ENCODE assay signal across 8 mouse cellular contexts in the genomic region with DNA sequence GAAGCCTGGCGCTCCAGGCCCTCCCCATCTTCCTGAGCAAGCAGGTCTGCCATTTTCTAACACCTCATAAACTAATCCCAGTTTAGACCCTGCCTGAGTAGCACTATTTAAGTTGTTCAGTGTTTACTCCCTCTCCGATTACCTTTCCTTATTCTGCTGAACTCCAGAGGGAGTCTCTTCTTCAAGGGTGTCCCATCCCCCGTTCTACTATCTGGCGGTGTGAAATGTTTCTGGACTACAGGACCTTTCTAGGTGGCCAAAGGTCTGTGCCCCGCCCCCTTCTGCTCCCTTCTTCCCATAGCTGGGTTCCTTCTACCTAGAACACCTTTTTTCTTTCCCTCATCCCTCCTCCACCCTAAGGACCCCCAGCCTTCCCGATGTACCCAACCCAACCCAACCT. TPM values are rescaled to one million over a fixed set of nuclear protein-coding genes. Genes with fewer than 3 reads are reported as not detected.
DNase-seq lines count a peak whose midpoint lies in the region; ATAC-seq and TF ChIP-seq lines count a peak whose summit lies in the region.

No protein-coding gene starts in this region.

- 27% methylated on average over 6 of the region's 6 CpGs for WGBS in intestine, postnatal 0 days
- WGBS in midbrain, embryonic 11.5 days, result 13% methylated on average over 6 of the region's 6 CpGs

- no peaks in the 10 kb centered on the region for H3K36me3 ChIP-seq in intestine, postnatal 0 days (ENCODE audit: control insufficient read depth, insufficient read depth)
- H3K36me3 ChIP-seq in midbrain, embryonic 11.5 days (ENCODE audit: control insufficient read depth, insufficient read depth, low read length), result no peaks in the 10 kb centered on the region

- TF ChIP-seq CTCF in intestine, postnatal 0 days (IDR thresholded peaks at IDR 0.05; ENCODE audit: low read depth), result no peak

- no peak overlapping the region for H3K9ac ChIP-seq in intestine, postnatal 0 days (ENCODE audit: low read depth, low read length)
- H3K9ac ChIP-seq in midbrain, embryonic 11.5 days (ENCODE audit: low read length), result no peak overlapping the region

- H3K4me2 ChIP-seq in intestine, postnatal 0 days (replicated peaks; ENCODE audit: low read depth), result peak overlapping the region; percentile 99
- peak overlapping the region; percentile 98 for H3K4me2 ChIP-seq in midbrain, embryonic 11.5 days

- peaks cover 4% of the 10 kb centered on the region; the same call in 1 of the 2 replicates for H3K4me1 ChIP-seq in intestine, postnatal 0 days (replicated peaks; ENCODE audit: control insufficient read depth, insufficient read depth, low read length)
- peaks cover 14% of the 10 kb centered on the region for H3K4me1 ChIP-seq in midbrain, embryonic 11.5 days (ENCODE audit: control insufficient read depth, insufficient read depth, low read length)

- H3K4me3 ChIP-seq in intestine, postnatal 0 days (ENCODE audit: low read depth, low read length), result peak overlapping the region; percentile 54
- peak overlapping the region; percentile 58 for H3K4me3 ChIP-seq in midbrain, embryonic 11.5 days (ENCODE audit: low read depth, low read length)

- H3K27ac ChIP-seq in intestine, postnatal 0 days (ENCODE audit: low read depth, low read length), result no peak overlapping the region
- no peak overlapping the region for H3K27ac ChIP-seq in midbrain, embryonic 11.5 days (ENCODE audit: low read depth, low read length)

- DNase-seq in heart, adult 11 months, result peak; percentile 81
- no peak for DNase-seq in heart, adult 8-10 months (ENCODE audit: low spot score)
- peak; percentile 45 to 46 for DNase-seq in cerebellum, postnatal 36 days
- no peak for DNase-seq in midbrain, embryonic 11.5 days (ENCODE audit: low spot score, missing footprints)
- DNase-seq in retina, embryonic 14.5 days (ENCODE audit: low spot score), result no peak
- no peak for DNase-seq in right cerebral cortex, postnatal 14 days
- DNase-seq in thymus, postnatal 10 days (ENCODE audit: low spot score in 2 of 2), result no peak

- H3K27me3 ChIP-seq in intestine, postnatal 0 days (replicated peaks; ENCODE audit: control insufficient read depth, insufficient read depth, low read length), result peaks cover 9% of the 10 kb centered on the region
- H3K27me3 ChIP-seq in midbrain, embryonic 11.5 days (ENCODE audit: control insufficient read depth, insufficient read depth, low read length), result peaks cover 27% of the 10 kb centered on the region

- ATAC-seq in intestine, postnatal 0 days, result no peak
- ATAC-seq in midbrain, embryonic 11.5 days (ENCODE audit: low FRiP score), result no peak

- H3K9me3 ChIP-seq in intestine, postnatal 0 days (ENCODE audit: control insufficient read depth), result no peaks in the 10 kb centered on the region
- no peaks in the 10 kb centered on the region for H3K9me3 ChIP-seq in midbrain, embryonic 11.5 days (ENCODE audit: control insufficient read depth, low read length)

RNA-seq across cellular contexts. Expression of a gene that starts 32.6 kb away (rescaled TPM):
- 10 to 100 TPM; 24.3 to 30.5 (median 28.2) TPM for total RNA-seq in heart, adult 8-10 months (2022)
- polyA plus RNA-seq in intestine, postnatal 0 days (2015; fragmentation: Nextera tagmentation; extraction: Ambion mirVana), result 7.4 and 8.0 TPM in 2 replicates
- polyA plus RNA-seq in midbrain, embryonic 11.5 days (2014; fragmentation: Nextera tagmentation; extraction: Ambion mirVana), result 34.4 and 37.5 TPM in 2 replicates

RNA-seq across cellular contexts. Expression of a gene that starts 36.0 kb away (rescaled TPM):
- total RNA-seq in heart, adult 8-10 months (2022), result 1 to 10 TPM; 2.5 to 4.0 (median 3.1) TPM
- 6.8 and 8.4 TPM in 2 replicates for polyA plus RNA-seq in intestine, postnatal 0 days (2015; fragmentation: Nextera tagmentation; extraction: Ambion mirVana)
- polyA plus RNA-seq in midbrain, embryonic 11.5 days (2014; fragmentation: Nextera tagmentation; extraction: Ambion mirVana), result 2.0 and 2.1 TPM in 2 replicates

Comparison
In these comparisons a context has a peak if more than half of its experiments do, and no peak if none do; other contexts are left out.
1. DNase-seq: peak in heart, adult 11 months (single experiment) and cerebellum, postnatal 36 days (2 of 2); none in heart, adult 8-10 months (single experiment), midbrain, embryonic 11.5 days (single experiment), retina, embryonic 14.5 days (single experiment), right cerebral cortex, postnatal 14 days (single experiment) and thymus, postnatal 10 days (0 of 2).